Mouse (Mus musculus) G1E (cell line): ENCODE measurements around the gene Kidins220.

ENCODE experiments used
- CTCF ChIP-seq: IDR thresholded peaks from 2 replicates; pipeline ENCODE4 v1.5.1; 2012; ENCODE audit warnings: low read depth, low read length, inconsistent platforms, mixed read lengths
- GATA1 ChIP-seq: IDR thresholded peaks from 2 replicates; pipeline ENCODE4 v1.6.1; 2012; ENCODE audit warnings: borderline replicate concordance, low read length, inconsistent platforms, mixed read lengths
- TAL1 ChIP-seq: conservative IDR thresholded peaks from 2 replicates; pipeline ENCODE4 v1.6.1; 2012; ENCODE audit warnings: low read depth, low read length, inconsistent platforms, mixed read lengths

DNA sequence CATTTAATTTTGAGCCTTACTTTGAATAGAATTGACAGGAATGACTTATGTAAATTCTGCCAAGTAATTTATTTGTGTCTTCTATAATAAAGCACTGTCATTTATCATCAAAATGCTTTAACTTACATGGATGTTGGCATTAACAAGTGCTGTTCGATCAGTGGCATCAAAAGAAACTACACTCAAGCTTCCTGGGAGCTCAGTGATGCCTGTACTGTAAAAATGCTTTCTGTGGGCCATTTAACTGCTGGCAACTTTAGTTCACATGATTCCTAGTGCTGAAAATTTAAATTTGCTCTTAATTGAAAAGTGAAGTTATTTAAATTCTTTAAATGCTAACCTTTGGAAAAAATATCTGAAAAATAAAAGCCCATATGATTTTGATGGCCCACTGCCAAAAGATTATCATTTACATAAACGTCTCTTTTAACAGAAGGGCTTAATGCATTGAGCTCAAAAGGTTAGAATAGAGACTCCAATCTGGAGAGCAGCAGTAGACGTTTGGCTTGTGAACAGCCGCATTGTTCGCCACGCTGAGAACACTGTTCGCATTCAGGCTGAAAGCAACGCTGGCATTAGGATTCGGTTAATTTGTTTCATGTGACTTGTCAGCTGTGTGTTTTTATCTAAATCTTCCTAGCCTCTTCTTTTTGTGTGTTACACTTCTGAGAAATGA lies 59.1 kb downstream of the Kidins220 start:
- TF ChIP-seq CTCF (no peak), GATA1 (no peak), TAL1 (no peak)
